Mouse (Mus musculus) intestine, embryonic 15.5 days (tissue): ENCODE results near the gene Kcnab2. TPM values are rescaled to one million over a fixed set of nuclear protein-coding genes. Genes with fewer than 3 reads are reported as not detected.

Source experiments
- ATAC-seq: fragments of 200-750 bp; cut with Nextera tagmentation; 2 replicates; pipeline ENCODE4 v1.8.0; 2017; ENCODE audit warnings: moderate TSS enrichment, moderate library complexity
- H3K27ac ChIP-seq: fragments of 300-500 bp; sonication (generic); 2 replicates; pipeline ENCODE4 v1.5.1; 2015; ENCODE audit warnings: mild to moderate bottlenecking, inconsistent platforms
- H3K27me3 ChIP-seq: fragments of 300-500 bp; sonication (generic); replicated peaks from 2 replicates; pipeline ENCODE4 v1.6.1; 2015; ENCODE audit warnings: inconsistent platforms
- H3K36me3 ChIP-seq: fragments of 300-500 bp; sonication (generic); 2 replicates; pipeline ENCODE4 v1.6.1; 2015; ENCODE audit warnings: inconsistent platforms
- H3K4me1 ChIP-seq: fragments of 300-500 bp; sonication (generic); replicated peaks from 2 replicates; pipeline ENCODE4 v1.6.1; 2015; ENCODE audit warnings: inconsistent platforms
- H3K4me2 ChIP-seq: fragments of 300-500 bp; sonication (generic); replicated peaks from 2 replicates; pipeline ENCODE4 v1.6.1; 2015; ENCODE audit warnings: mild to moderate bottlenecking, inconsistent platforms
- H3K4me3 ChIP-seq: fragments of 300-500 bp; sonication (generic); replicated peaks from 2 replicates; pipeline ENCODE4 v1.5.1; 2015; ENCODE audit warnings: inconsistent platforms
- H3K9ac ChIP-seq: fragments of 300-500 bp; sonication (generic); 2 replicates; pipeline ENCODE4 v1.6.1; 2015; ENCODE audit warnings: inconsistent platforms
- H3K9me3 ChIP-seq: fragments of 300-500 bp; sonication (generic); 2 replicates; pipeline ENCODE4 v1.6.1; 2016; ENCODE audit warnings: inconsistent platforms
- WGBS: fragments of 180-500 bp; shearing (Covaris S2); methylation state at CpG from one replicate; pipeline ENCODE4 v1.1.7; 2015; 5-methylcytosine and 5-hydroxymethylcytosine counted together
- polyA plus RNA-seq: library from polyadenylated mRNA; unstranded; fragments of >200 nt; fragmentation: Nextera tagmentation; extraction: Ambion mirVana; gene quantifications from 2 replicates; pipeline ENCODE4 v1.2.1, GENCODE M21; 2015

The Kcnab2 gene
- polyA plus RNA-seq, 1 experiment from 2014 or later: 3.8 TPM

- Histone ChIP-seq H3K9me3 (no peaks in the 10 kb centered on the region), H3K27me3 (peaks cover 17% of the 10 kb centered on the region; the same call in 1 of the 2 replicates), H3K4me1 (peaks cover 10% of the 10 kb centered on the region), H3K4me3 (no peak overlapping the region), H3K27ac (no peak overlapping the region), H3K36me3 (no peaks in the 10 kb centered on the region), H3K9ac (no peak overlapping the region), H3K4me2 (no peak overlapping the region)
- 7% methylated on average over 11 of the region's 11 CpGs for WGBS
- ATAC-seq: no peak
Observed at GRCm38 (mm10) chr4:152359700-152360099, 118.0 kb downstream of the Kcnab2 start.

- 71% methylated on average over 7 of the region's 7 CpGs for WGBS
- no peaks in the 10 kb centered on the region for H3K36me3 ChIP-seq
- H3K27ac ChIP-seq: no peak overlapping the region
- H3K9ac ChIP-seq: no peak overlapping the region
- H3K27me3 ChIP-seq: peaks cover 12% of the 10 kb centered on the region; the same call in 1 of the 2 replicates
- peaks cover 15% of the 10 kb centered on the region for H3K4me1 ChIP-seq
- H3K4me2 ChIP-seq: no peak overlapping the region
- H3K4me3 ChIP-seq: no peak overlapping the region
- ATAC-seq: no peak
- H3K9me3 ChIP-seq: no peaks in the 10 kb centered on the region
Observed at GRCm38 (mm10) chr4:152355672-152356071, 122.0 kb downstream of the Kcnab2 start.

DNA sequence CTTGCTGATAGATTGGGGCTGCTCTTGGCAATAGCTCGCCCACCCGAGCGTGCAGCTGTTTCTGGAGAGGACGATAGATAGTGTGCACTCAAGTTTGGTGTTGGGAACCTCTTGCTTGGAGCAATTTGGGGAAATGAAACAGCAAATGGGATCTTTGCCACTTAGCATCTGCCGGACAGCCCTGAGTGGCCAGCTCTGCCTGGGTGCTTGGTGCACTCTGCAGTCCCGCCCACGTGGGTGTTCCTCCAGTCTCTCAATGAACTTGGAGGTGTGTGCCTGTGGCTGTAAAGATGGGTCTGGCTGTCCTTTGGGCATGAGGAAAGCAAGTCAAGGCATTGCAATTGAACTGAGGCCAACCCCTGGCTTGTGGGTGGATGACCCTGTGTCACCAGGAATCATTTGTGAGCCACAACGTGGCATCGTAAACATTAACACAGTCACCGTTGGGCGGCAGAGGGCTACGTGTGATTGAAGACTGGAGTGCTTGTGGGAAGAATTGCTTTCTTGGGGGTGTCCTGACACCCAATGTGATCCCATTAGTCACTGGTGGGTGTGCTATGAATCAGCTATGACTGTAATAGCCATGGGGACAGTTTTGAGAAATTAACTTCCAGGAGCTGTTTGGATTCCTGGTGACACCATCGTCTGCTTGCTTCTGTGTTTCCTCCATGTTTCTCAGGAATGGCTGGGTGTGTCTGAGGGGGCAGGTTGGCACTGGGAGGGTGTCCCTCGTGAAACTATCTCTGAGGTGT lies 123.6 kb downstream of the Kcnab2 start:
- H3K4me3 ChIP-seq: no peak overlapping the region
- no peak overlapping the region for H3K27ac ChIP-seq
- no peak for ATAC-seq
- peaks cover 22% of the 10 kb centered on the region for H3K4me1 ChIP-seq
- no peaks in the 10 kb centered on the region for H3K36me3 ChIP-seq
- peaks cover 8% of the 10 kb centered on the region for H3K27me3 ChIP-seq
- no peaks in the 10 kb centered on the region for H3K9me3 ChIP-seq
- no peak overlapping the region for H3K4me2 ChIP-seq
- 64% methylated on average over 14 of the region's 14 CpGs for WGBS
- H3K9ac ChIP-seq: no peak overlapping the region

GRCm38 (mm10) chr4:152351422-152352305 lies 126.0 kb downstream of the Kcnab2 start:
- Histone ChIP-seq H3K9me3 (no peaks in the 10 kb centered on the region), H3K9ac (no peak overlapping the region), H3K4me2 (no peak overlapping the region), H3K27me3 (peaks cover 11% of the 10 kb centered on the region), H3K4me1 (peaks cover 22% of the 10 kb centered on the region), H3K4me3 (no peak overlapping the region), H3K27ac (no peak overlapping the region), H3K36me3 (no peaks in the 10 kb centered on the region)
- ATAC-seq: peak; percentile 33; the same call in 1 of the 2 replicates
- 14% methylated on average over 14 of the region's 14 CpGs for WGBS

GRCm38 (mm10) chr4:152350722-152351421 lies 126.8 kb downstream of the Kcnab2 start:
- ATAC-seq: peak; percentile 85

GRCm38 (mm10) chr4:152349837-152350381 lies 127.8 kb downstream of the Kcnab2 start:
- Histone ChIP-seq H3K36me3 (no peaks in the 10 kb centered on the region), H3K4me2 (peak overlapping the region; percentile 34), H3K4me1 (peaks cover 29% of the 10 kb centered on the region), H3K9me3 (no peaks in the 10 kb centered on the region), H3K4me3 (no peak overlapping the region), H3K27me3 (peaks cover 11% of the 10 kb centered on the region), H3K27ac (no peak overlapping the region), H3K9ac (no peak overlapping the region)
- ATAC-seq: no peak
- 3% methylated on average over 15 of the region's 17 CpGs for WGBS

More at GRCm38 (mm10) chr4:152350722-152351421, 126.8 kb downstream of the Kcnab2 start:
- Histone ChIP-seq H3K36me3 (no peaks in the 10 kb centered on the region), H3K27ac (no peak overlapping the region), H3K4me1 (peaks cover 22% of the 10 kb centered on the region), H3K4me3 (no peak overlapping the region), H3K9ac (no peak overlapping the region), H3K27me3 (peaks cover 11% of the 10 kb centered on the region), H3K4me2 (peak overlapping the region; percentile 34; the same call in 1 of the 2 replicates), H3K9me3 (no peaks in the 10 kb centered on the region)
- 16% methylated on average over 8 of the region's 8 CpGs for WGBS

- WGBS: 40% methylated on average over 7 of the region's 7 CpGs
- Histone ChIP-seq H3K9ac (no peak overlapping the region), H3K27ac (no peak overlapping the region), H3K9me3 (no peaks in the 10 kb centered on the region), H3K4me1 (peaks cover 19% of the 10 kb centered on the region), H3K27me3 (peaks cover 24% of the 10 kb centered on the region), H3K4me3 (no peak overlapping the region), H3K36me3 (no peaks in the 10 kb centered on the region), H3K4me2 (no peak overlapping the region; the same call in 1 of the 2 replicates)
- peak; percentile 65 for ATAC-seq
Observed at GRCm38 (mm10) chr4:152345120-152345889, 132.4 kb downstream of the Kcnab2 start.

- Histone ChIP-seq H3K9me3 (no peaks in the 10 kb centered on the region), H3K27ac (no peak overlapping the region), H3K4me2 (no peak overlapping the region), H3K9ac (no peak overlapping the region), H3K27me3 (peaks cover 26% of the 10 kb centered on the region), H3K36me3 (no peaks in the 10 kb centered on the region), H3K4me1 (peaks cover 14% of the 10 kb centered on the region), H3K4me3 (no peak overlapping the region)
- peak; percentile 9; the same call in 1 of the 2 replicates for ATAC-seq
- WGBS: 48% methylated on average over 7 of the region's 7 CpGs
Observed at GRCm38 (mm10) chr4:152344651-152345050, 133.0 kb downstream of the Kcnab2 start.

- Histone ChIP-seq H3K4me2 (no peak overlapping the region), H3K4me1 (peaks cover 24% of the 10 kb centered on the region), H3K27ac (no peak overlapping the region), H3K36me3 (no peaks in the 10 kb centered on the region), H3K4me3 (no peak overlapping the region), H3K9me3 (no peaks in the 10 kb centered on the region), H3K9ac (no peak overlapping the region), H3K27me3 (peaks cover 36% of the 10 kb centered on the region)
- WGBS: 13% methylated on average over 5 of the region's 5 CpGs
- no peak for ATAC-seq
Observed at GRCm38 (mm10) chr4:152343296-152343695, 134.4 kb downstream of the Kcnab2 start.
